Mouse (Mus musculus) E14TG2a.4 (cell line): Measurements from ENCODE around the gene Vsig10l.
A peak's percentile ranks its signal among the peaks of the same experiment; 100 is the strongest.

Experiments used
- H3K27me3 ChIP-seq: 2 replicates; pipeline ENCODE4 v1.6.1; 2014; ENCODE audit warnings: low read length, control low read depth; ENCODE audit not compliant: insufficient read depth
- H3K36me3 ChIP-seq: 2 replicates; pipeline ENCODE4 v1.6.1; 2014; ENCODE audit warnings: low read length, control low read depth; ENCODE audit not compliant: insufficient read depth
- H3K4me1 ChIP-seq: replicated peaks from 2 replicates; pipeline ENCODE4 v1.6.1; 2014; ENCODE audit warnings: low read depth, low read length, control low read depth
- H3K4me3 ChIP-seq: replicated peaks from 2 replicates; pipeline ENCODE4 v1.5.1; 2014; ENCODE audit warnings: mild to moderate bottlenecking, low read length
- H3K9me3 ChIP-seq: 2 replicates; pipeline ENCODE4 v1.6.1; 2014; ENCODE audit warnings: low read length, control low read depth
- CTCF ChIP-seq: conservative IDR thresholded peaks from 2 replicates; pipeline ENCODE4 v1.5.1; 2014; ENCODE audit warnings: low read length
- NANOG ChIP-seq: IDR thresholded peaks from 2 replicates; pipeline ENCODE4 v1.6.1; 2014; ENCODE audit warnings: borderline replicate concordance, low read length, mixed read lengths
- POU5F1 ChIP-seq: IDR thresholded peaks from 2 replicates; pipeline ENCODE4 v1.6.1; 2014; ENCODE audit warnings: low read length, borderline replicate concordance

Vsig10l gene

DNA sequence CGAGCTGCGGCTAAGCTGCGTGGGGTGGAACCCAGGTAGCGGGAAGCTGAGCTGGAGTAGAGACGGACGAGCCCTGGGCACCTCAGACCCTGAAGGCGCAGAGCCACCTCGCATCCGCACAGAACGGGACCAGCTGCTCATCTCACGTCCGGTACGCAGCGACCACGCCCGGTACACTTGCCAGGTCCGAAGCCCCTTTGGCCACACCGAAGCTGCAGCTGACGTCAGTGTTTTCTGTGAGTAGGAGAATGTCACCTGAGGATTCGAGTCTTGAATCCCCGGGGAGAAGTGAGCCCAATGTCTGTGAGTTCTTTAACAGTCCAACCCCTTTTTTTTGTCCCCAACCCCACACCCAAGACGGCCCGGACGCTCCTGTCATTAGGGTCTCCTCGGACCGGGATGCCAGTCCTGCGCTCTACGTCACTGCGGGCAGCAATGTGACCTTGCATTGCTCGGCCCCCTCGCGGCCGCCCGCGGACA, 2.0 kb downstream of the Vsig10l start:
- H3K36me3 ChIP-seq = no peaks in the 10 kb centered on the region; the same call in 1 of the 2 replicates
- H3K9me3 ChIP-seq = no peaks in the 10 kb centered on the region
- TF ChIP-seq POU5F1 = no peak
- TF ChIP-seq CTCF = no peak
- no peak for TF ChIP-seq NANOG
- peak overlapping the region; percentile 86 for H3K4me3 ChIP-seq
- peaks cover 38% of the 10 kb centered on the region for H3K27me3 ChIP-seq
- peaks cover 32% of the 10 kb centered on the region for H3K4me1 ChIP-seq

DNA sequence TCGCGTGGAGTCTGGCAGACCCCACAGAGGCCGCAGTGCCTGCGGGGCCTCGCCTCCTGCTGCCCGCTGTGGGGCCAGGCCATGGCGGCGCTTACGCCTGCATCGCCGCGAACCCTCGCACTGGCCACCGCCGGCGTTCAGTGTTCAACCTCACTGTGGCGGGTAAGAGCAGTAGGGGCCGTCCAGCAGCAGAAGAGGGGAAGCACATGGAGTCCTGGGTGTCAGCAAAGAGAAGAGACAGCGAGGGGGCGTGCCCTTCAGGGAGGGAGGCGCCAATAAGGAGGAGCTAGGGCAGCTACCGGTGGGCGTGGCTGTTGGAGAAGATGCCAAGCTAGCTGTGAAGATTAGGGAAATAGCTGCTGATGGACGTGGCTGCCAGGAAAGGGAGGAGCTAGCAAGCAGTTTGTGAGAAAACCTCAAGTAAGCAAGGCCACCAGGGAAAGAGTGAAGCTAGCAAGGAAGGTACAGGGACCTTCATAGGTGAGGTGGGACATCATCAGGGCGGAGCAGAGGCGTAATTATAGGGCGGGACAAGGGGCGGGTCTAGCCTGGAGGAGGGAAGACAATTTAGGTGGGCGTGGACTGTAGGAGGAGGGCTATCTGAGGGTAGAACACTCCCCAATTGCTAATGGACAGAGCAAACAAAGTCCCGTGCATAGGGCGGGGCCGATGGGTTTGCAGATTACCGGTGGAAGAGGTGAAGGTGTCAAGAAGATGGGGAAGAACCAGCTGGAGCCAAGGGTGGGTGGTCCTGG, 2.6 kb downstream of the Vsig10l start:
- peak overlapping the region; percentile 86 for H3K4me3 ChIP-seq
- H3K4me1 ChIP-seq = peaks cover 32% of the 10 kb centered on the region
- no peaks in the 10 kb centered on the region; the same call in 1 of the 2 replicates for H3K36me3 ChIP-seq
- no peak for TF ChIP-seq POU5F1
- TF ChIP-seq NANOG = no peak; the same call in 1 of the 2 replicates
- no peak for TF ChIP-seq CTCF
- no peaks in the 10 kb centered on the region for H3K9me3 ChIP-seq
- peaks cover 38% of the 10 kb centered on the region for H3K27me3 ChIP-seq

DNA sequence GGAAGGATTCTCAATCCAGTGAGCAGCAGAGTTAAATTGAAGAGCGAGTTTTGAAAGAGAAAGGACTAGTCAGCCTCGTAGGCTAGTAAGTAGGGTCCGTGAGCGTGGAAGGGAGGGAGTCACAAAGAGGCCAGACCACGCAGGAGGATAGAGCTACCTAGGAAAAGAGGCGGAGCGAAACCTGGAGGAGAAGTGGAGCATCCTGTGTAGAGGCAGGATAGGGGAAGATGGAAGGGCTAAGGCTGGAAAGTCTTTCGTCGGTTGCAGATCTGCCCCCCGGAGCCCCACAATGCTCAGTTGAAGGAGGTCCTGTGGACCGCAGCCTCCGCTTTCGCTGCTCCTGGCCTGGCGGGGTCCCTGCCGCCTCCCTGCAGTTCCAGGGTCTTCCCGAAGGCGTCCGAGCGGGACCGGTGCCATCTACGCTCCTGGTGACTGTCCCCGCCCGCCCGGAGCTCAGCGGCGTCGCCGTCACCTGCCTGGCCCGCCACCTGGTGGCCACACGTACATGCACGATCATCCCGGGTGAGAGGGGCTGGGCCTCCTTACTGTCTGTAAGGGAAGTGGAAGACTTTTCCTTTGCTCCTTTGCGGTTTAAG, 3.2 kb downstream of the Vsig10l start:
- H3K4me3 ChIP-seq = peak overlapping the region; percentile 86
- H3K4me1 ChIP-seq = peaks cover 32% of the 10 kb centered on the region
- TF ChIP-seq POU5F1 (no peak), NANOG (no peak), CTCF (peak; percentile 35)
- peaks cover 38% of the 10 kb centered on the region for H3K27me3 ChIP-seq
- peaks cover under 1% of the 10 kb centered on the region; the same call in 1 of the 2 replicates for H3K36me3 ChIP-seq
- no peaks in the 10 kb centered on the region for H3K9me3 ChIP-seq

DNA sequence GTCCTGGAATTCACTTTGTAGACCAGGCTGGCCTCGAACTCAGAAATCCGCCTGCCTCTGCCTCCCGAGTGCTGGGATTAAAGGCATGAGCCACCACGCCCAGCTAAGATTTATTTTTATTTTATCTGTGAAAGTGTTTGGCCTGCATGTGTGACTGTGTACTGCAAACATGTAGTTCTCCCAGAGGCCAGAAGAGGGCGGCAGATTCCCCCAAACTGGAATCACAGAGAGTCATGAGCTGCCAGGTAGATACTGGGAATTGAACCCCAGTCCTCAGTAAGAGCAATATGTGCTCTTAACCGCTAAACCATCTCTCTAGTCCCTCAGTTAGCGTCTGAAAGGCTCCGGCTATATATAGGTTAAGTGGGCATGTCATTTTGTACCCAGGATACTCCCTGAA, 7.4 kb downstream of the Vsig10l start:
- Histone ChIP-seq H3K4me3 (no peak overlapping the region), H3K36me3 (peaks cover 5% of the 10 kb centered on the region; the same call in 1 of the 2 replicates)
- TF ChIP-seq CTCF = peak; percentile 88
- no peak for TF ChIP-seq POU5F1

DNA sequence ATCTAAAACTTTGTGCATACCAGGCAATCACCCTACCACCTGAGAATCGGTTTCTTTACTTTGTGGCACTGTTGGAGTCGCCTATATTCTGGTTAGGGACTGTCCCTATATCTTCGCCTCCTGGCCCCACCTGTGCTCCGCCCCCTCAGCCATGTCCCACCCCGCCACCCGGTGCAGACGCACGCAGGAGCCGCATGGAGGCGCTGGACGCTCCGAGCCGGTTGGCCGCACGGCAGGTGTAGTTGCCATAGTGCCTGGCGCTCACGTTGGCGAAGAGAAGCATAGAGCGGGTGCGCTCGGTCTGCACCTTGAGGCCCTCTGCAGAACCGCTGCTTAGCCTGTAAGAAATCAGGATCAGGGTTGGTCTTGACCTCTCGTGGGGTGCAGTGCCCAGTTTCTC, 12.8 kb downstream of the Vsig10l start:
- peaks cover 5% of the 10 kb centered on the region; the same call in 1 of the 2 replicates for H3K36me3 ChIP-seq
- peaks cover 62% of the 10 kb centered on the region for H3K27me3 ChIP-seq
- H3K9me3 ChIP-seq = no peaks in the 10 kb centered on the region
- peak overlapping the region; percentile 67 for H3K4me3 ChIP-seq
- TF ChIP-seq CTCF (no peak), NANOG (no peak), POU5F1 (no peak)
- peaks cover 23% of the 10 kb centered on the region for H3K4me1 ChIP-seq

More for the DNA sequence above, 7.4 kb downstream of the Vsig10l start:
- Histone ChIP-seq H3K27me3 (peaks cover 24% of the 10 kb centered on the region), H3K4me1 (peaks cover 10% of the 10 kb centered on the region), H3K9me3 (no peaks in the 10 kb centered on the region)

DNA sequence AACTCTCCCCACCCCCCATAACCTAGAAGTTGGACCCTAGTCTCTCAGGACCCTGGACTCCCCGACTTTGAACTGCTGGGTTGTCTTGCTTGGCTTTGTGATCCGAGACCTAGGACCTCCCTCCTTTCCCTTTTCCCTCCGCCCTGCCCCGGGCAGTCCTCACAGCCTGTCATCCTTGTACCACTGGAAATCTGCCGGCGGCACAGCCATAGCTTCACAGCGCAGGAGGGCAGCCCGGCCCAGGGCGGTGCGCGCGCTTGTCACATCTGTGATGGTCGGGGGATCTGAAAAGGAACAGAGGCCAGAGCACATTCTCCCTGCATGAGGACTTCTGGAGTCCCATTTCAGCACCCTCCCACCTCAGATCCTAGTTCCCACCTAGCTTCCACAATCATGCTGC, 13.4 kb downstream of the Vsig10l start:
- H3K36me3 ChIP-seq = peaks cover 3% of the 10 kb centered on the region; the same call in 1 of the 2 replicates
- TF ChIP-seq NANOG = no peak
- no peak for TF ChIP-seq CTCF
- no peak for TF ChIP-seq POU5F1
- peaks cover 62% of the 10 kb centered on the region for H3K27me3 ChIP-seq
- H3K4me3 ChIP-seq = peak overlapping the region; percentile 67
- H3K9me3 ChIP-seq = no peaks in the 10 kb centered on the region
- peaks cover 23% of the 10 kb centered on the region for H3K4me1 ChIP-seq

DNA sequence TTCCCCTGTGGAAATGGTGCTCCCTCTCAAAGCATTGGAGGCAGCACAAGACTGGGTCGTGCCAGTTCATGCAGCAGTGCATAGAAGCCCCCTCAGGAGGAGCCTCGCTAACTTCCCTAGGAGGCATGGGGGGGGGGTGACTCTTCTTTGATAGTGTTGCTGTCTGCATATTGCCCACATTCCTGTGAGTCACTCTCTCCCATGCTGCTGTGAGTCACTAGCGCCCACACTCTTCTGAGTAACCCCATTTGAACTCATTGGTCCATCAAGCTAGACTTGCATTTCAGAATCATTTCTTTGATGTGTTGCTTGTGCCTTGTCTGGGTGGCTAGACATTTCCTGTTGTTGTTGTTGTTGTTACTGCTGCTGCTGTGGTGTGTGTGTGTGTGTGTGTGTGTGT, 18.2 kb downstream of the Vsig10l start:
- H3K4me3 ChIP-seq = no peak overlapping the region
- TF ChIP-seq POU5F1 (no peak), NANOG (no peak), CTCF (no peak)
- no peaks in the 10 kb centered on the region for H3K36me3 ChIP-seq
- H3K9me3 ChIP-seq = no peaks in the 10 kb centered on the region
- H3K27me3 ChIP-seq = peaks cover 56% of the 10 kb centered on the region
- H3K4me1 ChIP-seq = peaks cover 19% of the 10 kb centered on the region

DNA sequence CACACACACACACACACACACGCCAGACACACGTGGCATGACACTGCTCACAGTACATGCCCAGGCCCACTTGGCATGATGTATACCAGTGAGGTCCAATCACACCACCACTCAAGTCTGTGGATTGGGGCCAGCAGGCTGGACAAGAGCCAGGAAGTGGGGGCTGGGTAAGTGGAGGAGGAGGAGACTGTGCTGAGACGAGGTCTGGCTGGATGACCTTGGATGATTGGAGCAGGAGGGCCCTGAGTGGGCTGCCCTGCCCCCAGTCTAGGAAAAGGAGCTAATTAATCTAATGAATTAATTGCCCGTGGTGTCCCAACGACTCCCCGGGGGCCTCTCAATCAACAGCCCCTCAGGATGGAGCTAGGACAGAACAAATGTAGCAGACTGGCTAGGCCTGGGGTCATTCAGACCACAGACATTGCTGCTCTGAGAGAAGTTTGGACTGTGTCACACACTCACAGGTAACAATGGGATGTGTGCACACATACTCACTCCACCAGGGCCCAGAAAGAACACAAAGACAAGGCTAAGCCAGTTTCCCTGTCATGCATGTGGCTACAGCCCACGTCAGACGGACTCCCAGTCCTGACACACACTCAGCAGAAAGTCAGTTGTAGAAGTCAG, 19.3 kb downstream of the Vsig10l start:
- TF ChIP-seq NANOG (no peak), CTCF (no peak), POU5F1 (no peak)
- Histone ChIP-seq H3K4me3 (no peak overlapping the region), H3K27me3 (peaks cover 55% of the 10 kb centered on the region), H3K9me3 (no peaks in the 10 kb centered on the region), H3K36me3 (no peaks in the 10 kb centered on the region), H3K4me1 (peaks cover 9% of the 10 kb centered on the region)
